Mouse (Mus musculus) layer of hippocampus, postnatal 10 days (tissue): ENCODE results near the gene Slc4a11. TPM values are rescaled to one million over a fixed set of nuclear protein-coding genes. Genes with fewer than 3 reads are reported as not detected.
A peak's percentile ranks its signal among the peaks of the same experiment; 100 is the strongest.

ENCODE experiments used
- DNase-seq, 2 experiments: peaks; one replicate each; pipeline ENCODE4 v3.0.0; 2021; ENCODE audit warnings: low spot score in 2 of 2
- long read RNA-seq: library from polyadenylated mRNA; stranded (forward); transcript quantifications from one replicate; pipeline ENCODE4 v2.0.0, GENCODE M21; 2023
- total RNA-seq, 2 experiments: library from RNA; stranded (reverse); gene quantifications; 2 replicates each; pipeline ENCODE4 v1.2.3; 2021

Slc4a11 gene
- total RNA-seq, result under 1 TPM; 0.21 to 0.38 TPM
- long read RNA-seq, result 0 reads

DNA sequence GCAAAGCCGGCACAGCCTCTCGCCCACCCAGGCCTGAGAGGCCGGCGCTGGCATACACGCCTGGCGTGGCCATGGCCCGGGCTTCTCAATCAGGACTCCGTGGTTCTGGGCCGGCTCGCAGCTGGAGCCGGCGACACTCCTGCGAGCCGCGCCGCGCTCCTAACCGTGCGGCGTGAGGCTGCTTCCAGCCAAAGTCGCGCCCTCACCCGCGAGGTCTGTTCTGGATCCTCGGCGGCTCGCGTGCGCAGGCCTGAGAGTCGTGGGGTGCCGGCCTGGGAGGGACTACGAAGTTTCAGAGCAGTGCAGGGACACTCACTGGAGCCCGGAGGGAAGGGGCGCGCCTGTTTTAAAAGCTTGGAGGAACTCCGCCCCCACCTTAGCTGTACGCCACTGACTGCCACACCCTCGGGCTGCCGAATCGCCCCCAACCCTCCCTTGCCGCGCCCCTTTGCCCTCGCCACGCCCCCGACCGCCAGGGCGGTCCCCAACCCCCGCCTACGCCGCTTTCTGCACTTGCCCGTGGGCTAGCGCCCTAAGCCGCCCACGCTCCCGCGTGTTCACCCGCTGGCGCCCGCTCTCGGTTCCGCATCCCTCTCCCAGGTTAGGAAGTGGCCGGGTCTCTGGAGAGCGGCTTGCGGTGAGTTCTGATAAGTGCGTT, at the start of gene Slc4a11:
Gene Slc4a11 (minus strand): TSS at position 367 of the 658 bp plus-strand sequence.
- DNase-seq, result peak; percentile 25 to 31

DNA sequence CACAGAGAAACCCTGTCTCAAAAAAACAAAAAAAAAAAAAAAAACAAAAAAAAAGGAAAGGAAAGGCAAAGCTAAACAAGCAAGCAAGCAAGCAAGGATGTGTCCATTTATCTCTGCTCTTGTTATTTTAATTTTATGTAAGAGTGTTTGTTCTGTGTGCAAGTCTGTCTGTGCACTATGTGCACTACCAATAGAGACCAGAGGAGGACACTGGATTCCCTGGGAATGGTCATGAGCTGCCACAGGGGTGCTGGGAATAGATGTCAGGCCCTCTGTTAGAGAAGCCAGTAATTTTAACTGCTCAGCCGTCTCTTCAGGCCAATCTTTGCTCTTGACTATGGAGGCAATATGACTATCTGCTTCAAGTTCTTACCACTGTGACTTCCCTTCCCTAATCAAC, 46.3 kb upstream of the Slc4a11 start:
- no peak for DNase-seq

DNA sequence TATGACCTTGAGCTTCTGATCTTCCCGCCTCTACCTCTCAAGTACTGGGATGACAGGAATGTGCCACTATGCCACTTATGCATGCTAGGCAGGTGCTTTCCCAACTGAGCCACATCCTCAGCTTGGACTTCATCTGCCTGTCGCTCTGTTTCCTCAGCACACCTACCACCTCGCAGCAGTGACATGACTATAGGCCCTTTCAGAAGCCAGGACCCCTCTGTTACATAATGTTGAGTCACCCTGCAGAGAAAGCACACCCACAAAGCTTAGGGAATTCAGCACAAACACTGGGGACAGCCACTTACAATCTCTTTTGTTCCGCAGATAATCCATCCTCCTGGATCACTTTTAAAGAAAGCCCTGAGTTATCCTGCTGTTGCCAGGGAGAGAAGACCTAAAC, 42.8 kb upstream of the Slc4a11 start:
- no peak for DNase-seq

DNA sequence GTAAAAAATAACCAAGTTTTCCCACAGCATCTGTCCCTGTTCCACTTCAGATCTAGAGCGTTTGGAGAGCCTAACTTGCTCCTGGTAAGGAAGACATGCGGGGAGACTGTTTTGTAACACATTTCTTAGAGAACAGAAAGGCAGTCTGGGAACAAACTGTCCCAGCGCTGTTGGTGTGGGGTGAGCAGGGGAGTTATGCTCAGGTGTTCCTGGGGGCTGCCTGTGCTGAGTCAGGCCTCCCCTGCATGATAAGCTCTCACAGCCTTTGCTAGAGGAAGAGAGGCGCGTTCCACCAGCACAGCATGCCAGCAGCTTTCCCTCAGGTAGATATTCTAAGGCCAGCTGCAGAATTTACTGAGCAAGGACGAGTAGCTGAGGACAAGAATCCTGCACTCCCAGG, 40.7 kb upstream of the Slc4a11 start:
- DNase-seq, result no peak

DNA sequence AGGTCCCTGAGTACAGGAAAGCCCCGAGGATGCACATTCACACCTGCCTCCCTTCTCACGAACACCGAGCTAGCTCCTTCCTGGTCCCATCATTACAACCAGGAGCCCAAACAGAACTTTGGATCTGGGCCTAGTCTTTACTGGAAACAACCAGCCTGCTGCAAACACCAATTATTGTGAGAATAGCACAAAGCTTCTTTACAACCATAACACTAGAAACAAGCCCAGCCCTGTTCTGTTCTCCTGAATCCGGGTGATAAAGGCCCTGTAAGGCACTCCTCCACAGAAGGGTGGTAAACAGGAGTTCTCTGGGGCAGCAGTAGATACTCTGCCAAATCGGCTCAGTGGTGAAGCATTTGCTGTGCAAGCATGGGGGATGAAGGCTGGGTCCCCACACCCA, 38.0 kb upstream of the Slc4a11 start:
- DNase-seq, result no peak

DNA sequence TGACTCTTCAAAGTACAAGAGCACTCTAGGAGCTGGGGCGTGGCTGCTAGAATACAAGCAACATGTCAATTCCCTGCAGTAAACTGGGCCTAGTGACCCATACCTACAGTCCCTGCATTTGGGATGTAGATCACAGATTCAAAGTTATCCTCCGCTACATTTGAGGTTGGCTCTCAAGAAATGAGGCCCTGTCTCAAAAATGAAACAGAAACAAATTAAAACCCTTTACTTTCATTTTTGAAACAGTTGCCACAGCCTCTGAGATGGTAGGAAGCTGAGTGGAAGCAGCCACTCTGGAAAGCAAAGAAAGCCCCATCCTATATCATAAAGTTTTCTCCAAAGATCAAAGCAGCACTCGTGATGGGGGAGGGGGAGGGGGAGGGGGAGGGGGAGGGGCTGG, 36.1 kb upstream of the Slc4a11 start:
- no peak for DNase-seq

DNA sequence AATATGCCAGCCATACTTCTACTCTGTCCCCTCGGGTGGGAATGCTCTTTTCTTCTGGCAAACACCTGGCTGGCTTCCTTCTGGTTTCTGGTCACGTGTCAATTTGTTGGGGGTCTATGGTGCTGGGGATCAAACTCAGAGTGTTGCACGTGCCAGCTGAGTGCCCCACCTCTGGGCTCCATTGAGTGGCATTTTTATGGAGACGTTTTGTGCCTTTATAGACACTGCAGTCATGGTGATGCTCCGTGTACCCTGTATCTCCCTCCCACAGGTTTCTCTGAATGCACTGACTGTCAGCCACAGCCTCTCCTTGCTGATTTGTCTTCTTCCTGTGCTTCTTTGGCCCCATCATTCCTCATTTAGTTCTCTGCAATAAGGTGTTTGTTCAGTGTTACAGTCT, 34.5 kb upstream of the Slc4a11 start:
- DNase-seq, result no peak

DNA sequence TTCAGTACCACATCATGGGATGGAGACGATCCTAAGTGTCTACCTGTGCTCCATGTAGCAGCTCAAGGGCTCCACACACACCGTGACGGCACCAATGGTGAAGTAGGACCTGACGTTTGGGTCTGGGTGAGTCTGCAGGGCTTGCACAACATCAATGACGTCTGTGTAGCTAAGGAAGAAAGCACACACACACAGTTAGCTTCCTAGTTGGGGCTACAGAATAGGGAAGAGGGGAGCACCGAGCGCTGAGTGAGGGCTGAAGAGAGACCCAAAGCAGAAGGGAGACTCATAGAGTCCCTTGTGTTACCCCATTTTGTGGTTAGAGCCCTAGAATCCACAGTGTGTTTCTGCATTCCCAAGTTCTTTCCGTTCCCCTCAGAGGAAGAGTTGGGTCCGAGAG, 33.4 kb upstream of the Slc4a11 start:
- no peak for DNase-seq

DNA sequence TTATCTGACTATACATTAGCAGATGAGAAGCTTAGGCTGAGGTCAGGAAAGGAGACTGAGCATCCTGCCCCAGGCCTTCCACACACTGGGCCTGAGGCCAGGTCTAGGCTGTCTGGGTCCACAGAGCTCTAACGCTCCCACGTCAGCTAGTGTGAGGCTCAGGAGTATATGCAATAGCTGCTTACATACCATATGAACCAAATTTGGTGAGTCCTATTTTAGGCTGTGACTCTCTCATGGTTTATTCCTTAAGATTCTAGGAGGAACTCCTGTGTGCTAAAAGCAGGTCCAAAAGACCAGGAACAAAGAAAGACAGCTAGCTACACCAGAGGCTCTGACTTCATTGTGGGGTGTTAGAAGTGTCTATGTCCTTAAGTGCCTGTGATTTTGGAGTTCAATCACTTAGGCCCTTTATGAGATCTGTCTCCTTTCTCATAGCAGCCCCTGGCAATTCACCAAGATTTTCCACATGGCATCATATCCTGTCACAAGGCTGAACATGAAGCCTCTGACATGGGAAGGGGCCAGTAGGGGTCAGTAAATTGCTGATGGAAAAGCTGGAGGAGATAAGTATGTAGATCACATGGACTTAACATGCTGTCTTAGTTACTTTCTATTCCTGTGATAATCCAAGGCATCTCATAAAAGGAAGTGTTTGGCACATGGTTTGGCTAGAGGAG, 31.7 kb upstream of the Slc4a11 start:
- no peak for DNase-seq

DNA sequence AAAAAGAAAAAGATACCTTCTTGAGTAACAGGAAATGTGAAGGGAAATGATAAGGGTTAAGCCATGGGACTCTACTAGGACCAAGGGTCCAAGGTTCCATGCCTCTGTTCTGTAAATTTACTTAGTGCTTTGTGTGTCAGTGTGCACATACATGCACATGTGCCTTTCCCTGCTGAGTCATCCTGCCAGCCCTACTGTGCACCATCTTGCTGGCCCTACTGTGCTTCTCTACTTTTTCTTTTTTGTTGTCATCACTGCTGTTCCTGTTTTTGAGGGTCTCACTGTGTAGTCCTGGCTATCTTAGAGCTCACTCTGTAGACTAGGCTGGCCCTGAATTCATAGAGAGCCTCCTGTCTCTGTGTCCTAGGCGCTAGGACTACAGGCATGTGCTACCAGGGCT, 30.4 kb upstream of the Slc4a11 start:
- no peak for DNase-seq

DNA sequence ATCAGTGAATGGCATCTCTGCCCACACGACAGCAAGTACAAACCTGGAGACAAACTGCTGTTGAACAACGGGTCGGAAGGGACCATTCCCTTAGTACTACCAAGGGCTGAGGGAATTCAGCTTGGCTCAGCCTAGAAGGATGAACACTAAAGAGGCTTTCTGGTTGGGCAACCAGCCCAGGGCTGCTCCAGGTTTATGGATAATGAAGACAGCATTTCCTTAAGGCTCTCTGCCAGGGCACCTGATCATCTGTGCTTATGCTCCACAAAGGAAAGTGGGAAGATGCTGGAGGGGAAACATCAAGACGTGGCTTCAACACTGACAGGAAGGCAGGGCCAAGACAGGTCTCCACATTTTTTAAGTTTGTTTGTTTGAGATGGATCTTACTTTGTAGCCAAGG, 27.1 kb upstream of the Slc4a11 start:
- DNase-seq, result no peak

DNA sequence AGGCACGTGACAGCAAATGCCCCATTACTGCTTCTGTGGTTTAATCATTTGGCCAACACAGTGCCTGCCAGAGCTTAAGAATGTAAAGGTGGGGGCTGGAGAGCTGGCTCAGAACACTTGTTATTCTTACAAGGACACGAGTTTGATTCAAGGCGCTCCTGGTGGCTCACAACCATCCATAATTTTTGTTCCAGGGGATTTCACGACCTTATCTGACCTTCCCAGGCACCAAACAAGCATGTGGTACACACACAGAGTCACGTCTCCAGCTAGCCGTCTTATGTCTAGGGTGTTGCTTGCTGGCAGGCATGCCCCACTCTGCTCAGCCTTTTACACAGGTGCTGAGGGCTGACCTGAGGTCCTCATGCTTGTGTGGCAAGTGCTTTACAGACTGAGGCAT, 20.6 kb upstream of the Slc4a11 start:
- DNase-seq, result no peak

DNA sequence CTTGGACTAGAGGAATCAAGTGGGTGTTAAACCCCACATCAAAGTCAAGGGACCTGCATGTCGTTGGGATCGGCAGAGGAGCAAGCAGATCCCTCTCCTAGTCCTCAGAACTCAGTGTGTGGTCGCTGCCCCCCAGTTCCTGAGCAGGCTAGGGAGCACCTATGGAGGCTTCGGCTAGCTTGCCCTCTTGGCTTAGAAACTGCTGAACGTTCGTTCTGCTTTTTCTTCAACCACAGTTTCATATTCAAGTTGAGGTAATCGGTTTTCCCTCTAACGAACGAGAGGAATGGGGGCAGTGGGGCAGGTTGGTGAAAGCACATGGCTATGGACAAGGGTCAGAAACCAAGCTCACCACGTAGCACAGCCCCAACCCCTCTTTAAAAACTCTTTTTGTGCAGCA, 9.7 kb upstream of the Slc4a11 start:
- no peak for DNase-seq

DNA sequence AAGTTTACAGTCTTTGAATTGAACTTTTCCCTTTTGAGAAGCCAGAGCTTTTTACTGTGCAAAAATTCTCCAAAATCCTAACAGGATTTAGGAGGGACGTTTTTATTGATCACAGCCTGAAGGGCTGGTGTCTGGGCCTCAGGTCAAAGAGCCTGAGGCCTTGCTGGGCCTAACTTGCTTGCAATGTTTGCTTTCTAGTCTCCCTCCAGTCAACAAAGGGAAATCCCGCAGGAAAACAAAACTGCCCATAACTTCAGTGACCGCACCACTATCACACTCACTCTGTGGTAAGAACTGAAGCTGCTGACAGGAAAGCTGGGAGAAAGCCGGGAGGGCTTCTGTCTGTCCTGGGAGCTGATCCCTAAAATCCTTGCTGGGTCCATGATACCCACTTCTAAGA, 9.3 kb upstream of the Slc4a11 start:
- no peak for DNase-seq

DNA sequence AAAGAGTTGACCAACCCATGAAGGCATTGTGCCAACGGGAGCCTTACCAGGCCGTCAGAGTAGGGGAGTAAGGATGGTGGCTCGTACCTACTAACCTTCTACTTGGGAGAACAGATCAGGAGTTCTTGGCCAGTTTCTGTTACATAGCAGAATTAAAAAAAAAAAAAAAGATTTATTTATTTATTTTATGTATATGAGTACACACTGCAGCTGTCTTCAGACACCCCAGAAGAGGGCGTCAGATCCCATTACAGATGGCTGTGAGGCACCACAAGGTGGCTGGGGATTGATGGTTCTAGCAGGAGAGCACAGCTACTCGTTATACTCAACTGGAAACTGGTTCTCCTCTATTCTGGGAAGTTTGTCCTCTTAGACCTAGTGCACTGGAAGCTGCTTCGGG, 7.9 kb upstream of the Slc4a11 start:
- DNase-seq, result no peak

DNA sequence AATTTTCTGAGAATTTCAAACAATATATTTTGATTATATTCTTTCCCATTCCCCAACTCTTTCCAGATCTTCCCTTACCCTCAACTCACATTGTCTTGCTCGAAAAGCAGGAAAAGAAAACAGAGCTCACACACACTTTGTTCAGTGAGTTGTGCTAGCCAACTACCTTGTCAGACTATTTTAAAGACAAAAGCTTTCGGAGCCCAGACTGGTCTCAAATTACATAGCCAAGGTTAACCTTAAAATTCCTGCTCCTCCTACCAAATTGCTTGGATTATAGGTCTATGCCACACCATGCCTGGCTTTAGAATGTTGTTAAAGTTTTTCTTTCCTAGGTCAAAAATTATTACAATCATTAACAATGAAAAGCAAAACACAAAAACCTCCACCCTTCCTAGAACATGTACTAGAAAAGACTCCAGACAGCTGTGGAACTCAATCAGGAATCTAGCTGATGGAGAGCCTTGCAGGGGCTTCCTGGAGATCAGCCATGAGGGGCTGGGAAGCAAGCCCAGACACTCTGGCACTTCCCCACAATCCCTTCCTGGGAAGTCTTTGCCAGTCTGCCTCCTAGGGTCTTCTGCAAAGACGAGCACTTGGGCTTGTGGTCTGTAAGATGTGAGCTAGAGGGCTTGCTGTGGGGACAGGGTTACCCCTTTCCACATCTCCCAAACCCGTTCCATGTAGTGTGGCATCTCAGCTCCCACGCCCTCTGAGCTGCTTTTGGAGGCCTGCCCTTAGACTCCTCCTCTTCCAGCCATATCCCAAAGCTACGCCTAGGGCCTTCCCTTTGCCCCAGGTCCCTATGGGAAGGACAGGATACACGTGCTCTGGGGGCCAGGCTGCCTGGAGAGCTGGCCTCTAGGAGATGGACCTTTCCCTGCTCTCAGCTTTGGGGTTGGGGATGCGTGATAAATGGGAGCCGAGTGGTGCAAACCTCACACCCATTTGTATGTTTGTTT, 7.0 kb upstream of the Slc4a11 start:
- peak; percentile 14 to 25 for DNase-seq

DNA sequence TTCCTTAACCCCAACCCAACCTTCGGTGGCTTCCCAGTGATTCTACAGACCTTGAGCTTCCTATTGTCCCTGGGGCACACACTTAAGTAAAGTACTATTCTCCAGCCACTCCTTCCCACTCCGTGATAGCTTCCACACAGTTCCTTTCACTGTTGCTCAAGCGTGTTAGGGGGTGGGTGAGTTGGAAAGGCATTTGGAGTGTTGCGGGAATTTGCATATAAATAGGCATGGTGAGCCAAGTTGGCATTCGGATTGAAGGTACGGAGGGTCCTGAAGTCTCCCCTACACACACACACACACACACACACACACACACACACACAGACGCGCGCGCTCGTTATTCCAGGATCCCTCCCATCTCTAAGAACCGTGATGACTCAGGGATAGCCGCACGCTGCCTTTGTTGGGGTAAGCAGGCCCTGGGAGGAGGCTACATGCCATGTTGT, 525 bp upstream of the Slc4a11 start:
- no peak for DNase-seq

DNA sequence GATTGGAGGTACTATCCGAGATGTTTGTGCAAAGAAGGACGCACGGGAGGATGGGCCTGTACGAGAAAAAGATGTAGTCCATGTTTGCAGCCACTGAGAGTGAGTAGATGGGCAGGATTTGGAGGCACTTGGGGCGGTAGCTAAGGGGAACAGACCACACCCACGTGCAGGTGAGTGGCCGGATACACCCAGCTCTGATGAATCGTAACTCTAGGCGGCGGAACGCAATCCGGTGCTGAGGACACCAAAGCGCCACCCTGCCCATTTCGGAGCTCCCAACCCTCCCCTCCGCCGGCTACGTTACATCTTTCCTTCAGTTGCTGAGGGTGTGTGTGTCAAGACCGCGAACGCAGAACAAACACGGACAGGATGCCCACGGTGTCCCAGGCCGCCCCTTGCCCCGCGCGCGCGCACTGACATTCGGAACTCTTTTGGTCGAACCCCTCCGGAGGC, 593 bp downstream of the Slc4a11 start:
- no peak for DNase-seq

DNA sequence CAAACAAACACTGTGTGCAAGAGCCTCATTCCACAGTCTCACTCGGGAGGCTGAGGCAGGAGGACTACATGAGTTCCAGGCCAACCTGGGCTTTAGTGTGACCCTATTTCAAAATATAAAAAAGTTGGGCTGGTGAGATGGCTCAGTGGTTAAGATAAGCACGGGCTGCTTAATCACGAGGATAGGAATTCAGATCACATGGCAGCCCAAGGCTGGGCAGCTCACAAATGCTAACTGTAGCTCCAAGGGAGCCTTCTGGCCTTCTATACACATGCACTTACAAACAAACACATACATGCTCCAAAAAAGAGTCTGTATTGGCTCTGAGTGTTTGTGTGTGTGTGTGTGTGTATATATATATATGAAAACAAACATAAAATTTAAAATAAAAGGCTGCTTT, 3.8 kb downstream of the Slc4a11 start:
- DNase-seq, result no peak

DNA sequence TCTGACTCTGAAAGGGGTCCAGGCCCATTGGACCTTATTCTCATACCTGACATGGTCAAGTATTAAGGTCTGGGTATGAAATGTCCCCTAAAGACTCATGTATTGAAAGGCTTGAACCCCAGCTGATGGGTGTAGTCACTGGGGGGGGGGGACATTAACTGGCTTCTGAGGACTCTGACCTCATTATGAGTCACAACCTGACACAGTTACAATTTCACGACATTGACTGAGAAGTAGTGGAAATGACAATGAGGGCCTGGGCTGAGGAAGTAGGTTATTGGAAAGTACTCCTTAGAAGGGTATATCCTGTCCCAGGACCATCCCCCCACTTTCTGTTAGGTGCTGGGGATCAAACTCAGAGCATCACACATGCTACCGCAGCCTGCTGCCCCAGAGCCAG, 8.3 kb downstream of the Slc4a11 start:
- no peak for DNase-seq

DNA sequence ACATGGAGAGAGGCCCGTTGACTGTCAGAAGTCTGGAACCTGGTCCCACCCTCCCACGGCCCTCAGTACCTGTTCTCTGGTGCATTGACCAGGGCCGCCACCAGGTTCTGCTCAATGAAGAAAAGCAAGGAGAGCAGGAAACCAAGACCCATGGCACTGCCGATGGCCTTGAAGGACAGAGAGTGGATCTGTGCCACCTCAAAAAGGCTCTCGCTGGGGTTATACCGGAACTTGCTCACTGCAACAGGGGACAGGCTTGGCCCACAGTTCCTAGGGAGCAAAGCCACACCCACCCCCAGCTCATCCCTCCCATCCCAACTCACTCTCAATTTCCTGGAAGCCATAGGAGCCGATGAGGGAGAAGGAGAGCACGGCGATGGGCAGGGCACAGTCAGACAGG, 11.9 kb downstream of the Slc4a11 start:
- no peak for DNase-seq

DNA sequence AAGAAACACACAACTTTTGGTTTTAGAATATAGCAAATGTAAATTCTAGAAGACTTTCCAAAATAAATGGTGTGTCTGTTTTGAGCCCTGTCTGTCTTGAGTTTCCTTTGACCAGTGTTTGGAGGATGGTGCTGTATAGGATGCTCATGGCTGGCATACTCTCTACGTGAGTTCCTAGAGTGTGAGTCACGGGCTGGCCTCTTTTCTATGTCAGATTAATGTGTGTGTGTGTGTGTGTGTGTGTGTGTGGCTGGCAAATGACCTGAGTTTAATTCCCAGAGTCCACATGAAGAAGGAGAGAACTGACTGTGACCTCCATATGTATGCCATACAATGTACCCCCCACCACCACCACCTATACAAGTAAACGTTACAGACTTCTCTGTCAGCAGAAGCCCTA, 15.8 kb downstream of the Slc4a11 start:
- no peak for DNase-seq
